Mouse (Mus musculus) thymus, postnatal 0 days (tissue): ENCODE measurements around the gene Ehd4. TPM values are rescaled to one million over a fixed set of nuclear protein-coding genes. Genes with fewer than 3 reads are reported as not detected.

Experiments used
- DNase-seq: peaks from one replicate; pipeline ENCODE4 v3.0.0-alpha.2; 2015; ENCODE audit warnings: low spot score
- polyA plus RNA-seq: library from polyadenylated mRNA; unstranded; fragments of >200 nt; fragmentation: Nextera tagmentation; extraction: Ambion mirVana; gene quantifications from 2 replicates; pipeline ENCODE4 v1.2.1, GENCODE M21; 2015

Ehd4 gene
- 33.4 and 34.5 TPM in 2 replicates for polyA plus RNA-seq

DNA sequence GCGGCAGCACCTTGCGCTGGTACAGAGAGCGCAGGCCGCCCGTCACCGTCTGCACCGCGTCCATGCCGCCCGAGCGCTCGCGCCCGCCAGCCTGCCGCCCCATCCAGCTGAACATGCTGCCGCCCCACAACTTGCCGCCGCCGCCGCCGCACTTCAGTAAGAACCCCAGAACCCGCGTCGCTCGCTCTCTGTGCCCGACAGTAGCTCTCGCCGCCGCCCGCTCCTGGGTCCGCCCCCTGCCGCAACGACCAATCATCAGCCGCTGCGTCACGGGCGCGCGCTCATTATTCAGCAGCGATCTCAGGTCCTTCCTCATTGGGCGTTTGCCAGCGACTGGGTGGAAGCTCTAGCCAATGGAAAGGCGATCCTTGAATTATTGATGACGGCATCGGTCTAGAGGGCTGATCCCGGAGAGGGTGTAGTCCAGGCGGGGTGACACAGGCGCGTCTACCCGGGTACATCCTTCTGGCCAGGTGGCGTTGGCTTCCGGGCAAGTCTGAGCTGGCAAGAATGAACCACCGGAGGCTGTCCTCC lies at the start of gene Ehd4:
TSS of gene Ehd4 (minus strand) at position 246 of the 534 bp plus-strand sequence.
- peak; percentile 98 for DNase-seq

DNA sequence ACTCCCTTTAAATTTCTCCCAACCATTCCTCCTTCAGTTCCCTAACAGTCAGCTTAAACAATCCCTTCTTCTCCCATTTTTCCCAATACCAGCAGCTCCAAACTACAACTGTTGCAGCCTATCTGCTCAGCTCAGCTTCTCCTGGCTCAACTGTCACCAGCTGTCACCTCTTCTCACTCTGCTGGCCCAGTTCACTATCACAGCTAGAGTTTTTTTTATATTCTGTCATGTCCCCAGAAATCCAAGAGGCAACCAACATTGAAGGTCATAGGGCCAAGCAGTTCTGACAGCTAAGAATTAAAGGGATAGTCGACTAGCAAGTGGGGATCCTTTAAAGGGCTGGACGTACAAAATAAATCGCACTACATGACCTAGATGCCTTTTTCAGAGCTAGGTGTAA lies 49.3 kb upstream of the Ehd4 start:
- DNase-seq, result no peak

DNA sequence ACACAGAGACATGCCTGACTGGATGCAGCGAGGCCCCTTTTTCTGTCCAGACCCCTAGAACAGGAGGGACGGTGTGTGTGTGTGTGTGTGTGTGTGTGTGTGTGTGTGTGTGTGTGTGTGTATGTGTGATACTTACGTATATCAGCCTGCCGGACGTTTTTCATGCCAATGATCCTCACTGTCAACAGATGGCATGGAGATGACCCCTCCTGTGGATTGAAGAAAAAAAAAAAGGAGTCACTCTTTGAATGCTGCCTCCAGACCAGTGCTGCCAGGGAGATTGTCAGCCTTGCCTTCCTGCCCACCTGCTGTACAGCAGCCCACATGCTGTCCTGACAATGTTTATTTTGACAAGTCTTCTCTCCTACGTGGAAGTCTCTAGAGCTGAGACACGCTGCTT lies 45.7 kb upstream of the Ehd4 start:
- DNase-seq, result no peak

DNA sequence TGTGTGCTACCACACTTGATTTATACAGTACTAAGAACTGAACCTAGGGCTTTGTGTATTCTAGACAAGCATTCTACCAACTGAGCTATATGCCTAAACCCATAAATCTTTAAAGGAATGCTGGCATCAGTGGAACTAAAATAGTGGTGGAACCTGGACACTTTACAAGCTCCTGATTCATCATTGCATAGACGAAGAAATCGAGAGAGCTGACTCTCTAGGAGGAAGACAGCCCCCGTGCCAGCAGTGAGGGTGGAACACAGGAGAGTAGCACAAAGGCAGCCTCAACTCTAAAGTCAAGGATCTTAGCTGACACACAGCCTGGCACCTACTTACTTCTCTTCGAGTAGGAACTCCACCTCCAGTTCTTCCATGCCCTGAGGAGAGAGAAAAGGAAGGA lies 33.8 kb upstream of the Ehd4 start:
- no peak for DNase-seq

DNA sequence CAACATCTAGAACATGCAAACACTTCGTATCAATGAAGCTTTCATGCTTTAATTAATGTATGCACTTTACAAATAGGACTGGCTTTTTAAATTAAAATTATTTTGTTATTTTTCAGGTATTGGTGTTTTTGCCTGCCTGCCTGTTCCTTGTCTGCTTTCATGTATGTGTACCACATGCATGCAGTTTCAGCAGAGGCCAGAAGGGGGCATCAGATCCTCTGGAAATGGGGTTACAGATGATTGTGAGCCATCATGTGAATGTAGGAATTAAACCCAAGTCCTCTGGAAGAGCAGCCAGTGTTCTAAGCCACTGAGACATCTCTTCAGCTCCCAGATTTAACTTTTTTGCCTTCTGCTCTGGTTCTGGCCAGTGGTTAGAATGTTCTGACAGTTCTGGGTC lies 33.2 kb upstream of the Ehd4 start:
- no peak for DNase-seq

DNA sequence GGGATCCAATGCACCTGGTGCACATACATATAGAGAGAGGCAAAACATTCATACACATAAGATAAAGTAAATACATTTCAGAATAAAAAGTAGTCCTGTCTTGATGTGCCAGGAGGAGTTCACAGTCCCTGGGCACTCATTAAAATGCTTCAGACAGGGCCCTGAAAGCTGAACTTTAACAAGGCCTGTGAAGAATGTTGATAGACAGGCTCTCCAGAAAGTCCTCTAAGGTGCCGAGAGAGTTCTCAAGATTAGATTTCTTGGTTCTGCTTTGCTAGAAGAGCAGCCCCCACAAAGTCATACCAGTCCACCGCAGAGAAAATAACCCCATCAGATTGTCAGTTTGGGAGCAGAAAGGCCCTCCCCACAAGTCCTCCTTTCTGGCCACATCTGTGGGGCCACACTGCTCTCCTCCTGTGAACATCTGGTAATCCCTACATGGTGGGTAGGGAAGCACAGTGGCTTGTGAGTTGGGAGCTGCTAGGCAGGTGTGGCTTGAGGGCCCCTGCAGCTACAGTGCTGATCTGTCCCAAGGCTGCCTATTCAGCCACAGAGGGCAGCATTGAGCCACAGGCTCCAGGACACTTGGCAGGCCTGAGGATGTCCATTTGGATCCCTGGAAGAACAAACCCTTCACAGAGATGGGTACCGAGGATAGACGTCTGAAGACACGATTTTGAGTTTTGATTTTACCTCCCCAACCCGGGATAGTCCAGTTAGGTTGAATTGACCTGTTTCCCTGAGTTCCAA lies 31.3 kb upstream of the Ehd4 start:
- no peak for DNase-seq

DNA sequence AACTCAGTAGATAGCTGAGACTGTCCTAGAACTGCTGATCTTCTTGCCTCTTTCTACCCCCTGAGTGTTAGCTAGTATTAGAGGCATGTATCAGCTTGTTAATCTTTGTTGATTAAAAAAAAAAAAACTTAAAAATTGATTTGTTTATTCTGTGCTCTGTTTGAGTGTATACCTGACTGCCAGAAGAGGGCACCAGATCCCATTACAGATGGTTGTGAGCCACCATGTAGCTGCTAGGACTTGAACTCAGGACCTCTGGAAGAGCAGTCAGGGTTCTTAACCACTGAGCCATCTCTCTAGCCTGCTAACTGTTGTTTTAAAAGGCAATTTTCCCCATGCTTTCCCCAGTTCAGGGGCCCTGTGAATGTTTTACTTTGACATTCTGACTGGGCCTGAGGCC lies 24.5 kb upstream of the Ehd4 start:
- DNase-seq, result no peak

DNA sequence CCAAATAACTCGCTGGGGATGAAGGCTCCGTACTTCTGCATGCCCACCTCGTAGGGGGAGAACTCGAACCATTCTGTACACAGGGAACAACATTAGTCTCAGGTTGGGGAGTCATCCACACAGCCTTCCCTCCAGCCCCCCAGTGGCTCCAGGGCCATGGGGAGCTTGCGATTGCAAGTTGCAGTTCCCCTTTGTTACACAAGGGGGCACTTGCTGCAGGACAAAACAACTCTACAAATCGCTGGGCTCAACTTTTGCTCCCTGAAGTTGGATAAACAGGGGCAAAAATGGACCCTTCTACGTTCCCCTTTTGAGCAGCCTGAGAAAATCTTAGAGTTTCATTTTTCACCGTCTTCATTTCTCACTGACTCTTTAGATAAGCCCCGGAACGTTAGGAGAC lies 19.3 kb upstream of the Ehd4 start:
- peak; percentile 48 for DNase-seq

DNA sequence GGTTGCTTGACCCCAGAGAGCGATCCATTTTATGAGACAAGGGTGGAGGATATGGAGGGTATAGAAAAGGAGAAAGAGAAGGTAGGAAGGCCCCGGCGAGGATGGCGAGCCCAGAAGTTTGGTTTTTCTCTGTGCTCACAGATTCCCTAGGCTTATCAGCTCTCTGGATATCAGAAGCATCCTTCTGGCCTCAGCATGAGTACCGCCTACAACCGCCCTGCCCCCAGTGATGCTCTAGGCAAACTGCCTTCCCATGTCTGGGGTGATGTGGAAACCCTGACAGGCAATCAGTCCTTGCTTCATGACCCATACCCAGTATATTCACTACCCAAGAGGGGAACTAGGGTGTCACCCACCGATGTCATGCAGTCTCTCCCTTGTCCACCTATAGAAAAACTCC lies 17.0 kb upstream of the Ehd4 start:
- DNase-seq, result no peak

DNA sequence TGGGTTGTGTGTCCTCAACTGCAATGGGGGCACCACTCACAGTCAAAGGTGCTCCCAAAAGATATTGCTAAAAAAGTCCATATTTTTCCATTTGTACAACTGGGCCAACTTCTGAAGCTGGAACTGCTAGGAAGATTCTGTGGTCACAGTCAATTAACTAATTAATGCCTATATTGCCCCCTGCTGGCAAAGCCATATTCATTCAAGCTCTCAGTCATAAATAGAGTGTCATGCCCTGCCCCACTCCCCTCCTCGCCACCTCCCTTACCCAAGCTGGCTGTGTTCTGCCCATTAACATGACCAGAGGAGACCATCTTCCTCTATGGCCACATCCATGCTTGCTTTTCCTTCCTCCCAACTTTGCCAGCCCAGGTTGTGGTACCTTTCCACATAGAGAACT lies 16.3 kb upstream of the Ehd4 start:
- DNase-seq, result peak; percentile 28

DNA sequence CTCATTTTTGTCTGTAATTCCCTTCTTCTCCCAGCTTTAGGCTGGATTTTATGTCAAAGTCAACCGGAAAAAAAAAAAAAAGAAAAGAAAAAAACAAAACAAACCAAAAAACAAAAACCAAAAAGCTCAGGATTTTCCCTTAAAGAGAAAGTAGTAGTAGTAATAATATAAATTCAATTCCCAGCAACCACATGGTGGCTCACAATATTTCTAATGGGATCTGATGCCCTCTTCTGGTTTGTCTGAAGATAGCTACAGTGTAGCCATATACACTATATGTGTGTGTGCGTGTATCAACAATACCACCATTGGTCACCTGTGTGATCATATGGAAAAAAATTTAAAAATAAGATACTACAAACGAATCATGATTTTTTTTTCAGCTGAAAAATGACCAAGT lies 15.0 kb upstream of the Ehd4 start:
- no peak for DNase-seq

DNA sequence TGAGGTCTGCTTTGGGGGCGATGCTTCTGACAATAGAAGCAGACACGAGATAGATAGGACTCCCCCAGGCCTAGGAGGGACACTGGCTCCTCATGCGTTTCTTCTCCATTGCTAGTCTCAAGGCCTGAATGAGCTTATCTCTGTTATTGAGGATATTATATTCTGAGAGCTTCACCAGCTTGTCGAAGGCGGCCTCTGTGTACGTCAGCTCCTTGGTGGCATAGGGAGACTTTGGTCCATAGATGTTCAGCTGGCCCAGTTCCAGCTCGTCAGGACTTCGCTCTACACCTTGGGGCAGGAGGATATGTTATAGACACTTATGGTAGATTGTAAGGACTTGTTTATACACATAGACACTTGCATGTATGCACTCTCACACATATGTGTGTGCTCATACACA lies 13.4 kb upstream of the Ehd4 start:
- DNase-seq, result no peak

DNA sequence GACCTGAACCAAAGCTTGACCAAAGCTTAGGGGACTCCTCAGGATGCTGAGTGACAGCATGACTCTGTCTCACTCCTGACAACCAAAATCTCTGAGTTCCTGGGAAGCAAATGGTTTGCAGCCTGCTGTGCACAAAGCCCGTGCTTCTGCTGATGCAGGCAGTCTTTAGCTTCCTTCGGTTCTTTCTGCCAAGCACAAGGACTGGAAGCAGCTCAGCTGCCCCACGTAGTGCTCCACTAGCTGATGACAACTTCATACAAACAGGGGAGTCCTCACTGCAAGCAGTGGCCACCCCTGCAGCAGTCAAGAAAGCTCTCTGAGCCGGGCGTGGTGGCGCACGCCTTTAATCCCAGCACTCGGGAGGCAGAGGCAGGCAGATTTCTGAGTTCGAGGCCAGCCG lies 11.1 kb upstream of the Ehd4 start:
- DNase-seq, result no peak

DNA sequence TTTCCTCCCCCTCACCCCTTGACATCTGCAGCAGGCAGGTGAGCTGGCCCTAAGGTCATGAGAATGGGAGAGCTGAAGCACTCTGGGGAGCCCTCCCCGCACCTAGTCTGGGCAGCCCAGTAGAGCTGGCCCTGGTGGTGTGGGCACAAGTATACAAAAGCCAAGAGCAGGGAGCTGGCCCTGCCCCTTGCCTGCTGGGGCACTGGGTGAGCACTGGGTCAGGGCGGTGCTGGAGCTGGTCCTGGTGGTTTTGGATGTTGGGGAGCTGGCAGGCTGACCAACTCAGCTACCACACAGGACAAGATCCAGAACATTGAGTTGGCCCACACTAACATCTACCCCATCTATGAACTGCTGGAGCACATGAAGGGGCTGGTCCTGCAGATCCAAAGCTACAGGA lies 5.0 kb upstream of the Ehd4 start:
- no peak for DNase-seq

DNA sequence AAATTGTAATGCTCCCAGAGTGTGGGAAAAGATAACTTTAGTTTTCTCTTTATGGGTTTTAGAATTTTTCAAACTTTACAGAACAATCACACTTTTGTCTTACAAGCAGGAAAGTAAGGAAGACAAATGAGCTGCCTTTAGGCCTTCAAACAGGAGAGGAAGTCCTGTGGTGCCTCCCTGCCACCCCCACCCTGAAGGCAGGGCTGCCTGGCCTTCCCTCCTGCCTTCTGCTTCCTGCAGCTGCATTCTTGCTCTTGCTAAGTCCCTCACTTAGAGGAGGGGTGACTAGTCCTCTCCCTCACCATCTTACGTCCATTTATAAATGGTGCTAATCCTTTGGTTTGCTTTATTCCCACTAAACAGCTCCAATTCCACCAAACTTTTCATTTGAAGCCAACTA lies 4.4 kb upstream of the Ehd4 start:
- DNase-seq, result peak; percentile 62

DNA sequence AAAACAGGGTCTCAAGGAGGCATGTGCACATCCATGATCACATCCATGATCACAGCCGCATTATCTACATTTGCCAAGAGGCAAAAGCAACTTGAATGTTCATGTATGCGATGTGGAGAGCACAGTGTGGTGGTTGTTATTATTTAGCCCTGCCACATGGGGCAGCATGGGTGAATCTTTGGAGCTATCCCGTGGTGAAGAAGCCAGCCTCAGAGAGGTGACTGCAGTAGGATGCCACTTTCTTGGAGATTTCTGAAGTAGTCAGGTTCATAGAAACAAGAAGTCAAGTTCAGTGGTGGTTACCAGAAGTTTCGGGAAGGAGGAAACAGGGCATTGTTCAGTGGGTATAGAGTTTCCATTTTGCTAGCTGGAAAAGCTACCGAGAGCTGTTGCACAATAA lies 3.6 kb upstream of the Ehd4 start:
- peak; percentile 54 for DNase-seq

DNA sequence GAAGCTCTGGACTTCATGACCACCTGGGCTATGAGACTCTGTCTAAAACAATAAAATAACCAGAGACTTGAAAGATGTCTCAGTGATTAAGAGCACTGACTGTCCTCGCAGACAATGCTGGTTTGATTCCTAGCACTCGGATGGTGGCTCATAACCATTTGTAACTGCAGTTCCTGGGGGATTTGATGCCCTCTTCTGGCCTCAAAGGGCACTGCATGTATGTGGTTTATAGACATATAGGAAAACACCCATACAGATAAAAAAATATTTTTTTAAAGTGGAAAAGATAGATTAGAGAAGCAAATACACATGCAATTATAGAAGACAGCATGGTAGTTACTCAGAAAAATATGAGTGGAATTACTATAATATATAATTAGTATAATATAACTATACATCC lies 3.2 kb upstream of the Ehd4 start:
- DNase-seq, result no peak

DNA sequence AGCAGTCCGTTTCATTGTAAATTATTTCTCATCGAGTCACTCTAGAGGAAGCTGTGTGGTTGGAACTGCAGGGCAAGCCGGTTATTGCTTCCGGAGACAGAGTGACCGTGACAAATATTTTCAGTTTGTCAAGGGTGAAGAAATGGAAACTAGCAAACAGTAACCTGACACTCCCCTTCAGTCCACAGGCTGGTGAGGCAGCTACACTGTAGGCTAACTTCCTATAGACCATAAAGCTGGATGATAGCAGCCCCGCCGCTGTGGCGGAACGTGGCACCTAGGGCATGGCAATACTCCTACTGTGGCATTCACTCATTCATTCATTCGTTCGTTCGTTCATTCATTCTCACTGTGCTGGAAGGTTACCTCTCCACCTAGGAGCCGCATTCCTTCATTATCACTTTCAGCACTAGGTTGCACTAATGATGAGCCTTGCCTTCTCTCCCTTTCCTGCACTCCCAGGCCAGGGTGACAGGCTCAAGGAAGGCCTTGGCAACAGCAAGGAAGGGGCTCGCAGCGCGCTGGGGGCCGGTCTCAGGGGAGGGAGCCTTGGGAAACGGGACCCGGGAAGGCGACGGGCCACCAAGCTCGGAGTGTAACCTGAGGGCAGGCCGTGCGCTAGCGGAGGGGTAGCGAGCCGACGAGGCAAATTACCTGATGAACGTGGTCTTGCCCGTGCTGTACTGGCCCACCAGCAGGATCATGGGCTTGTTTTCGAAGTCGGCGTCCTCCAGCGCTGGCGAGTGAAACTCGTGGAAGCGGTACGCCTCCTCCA lies 633 bp downstream of the Ehd4 start:
- peak; percentile 18 for DNase-seq

DNA sequence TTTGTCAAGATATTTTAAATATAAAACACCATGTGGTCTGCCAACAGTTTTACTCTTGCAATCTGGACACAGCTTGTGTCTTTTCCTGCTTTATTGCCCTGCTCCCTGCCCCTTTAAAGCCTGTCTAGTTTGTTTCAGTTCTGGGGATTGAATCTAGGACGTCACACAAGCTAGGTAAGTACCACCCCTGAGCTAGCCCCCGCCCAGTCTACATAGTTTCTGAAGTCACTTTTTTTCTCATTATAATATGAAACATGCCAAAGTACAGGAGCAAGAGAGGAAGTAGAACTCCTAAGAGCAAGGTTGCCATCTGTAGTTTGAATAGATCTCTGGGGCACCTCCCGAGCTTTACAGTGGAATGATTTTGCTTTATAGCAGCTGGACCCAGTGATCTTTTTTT lies 3.8 kb downstream of the Ehd4 start:
- DNase-seq, result no peak

DNA sequence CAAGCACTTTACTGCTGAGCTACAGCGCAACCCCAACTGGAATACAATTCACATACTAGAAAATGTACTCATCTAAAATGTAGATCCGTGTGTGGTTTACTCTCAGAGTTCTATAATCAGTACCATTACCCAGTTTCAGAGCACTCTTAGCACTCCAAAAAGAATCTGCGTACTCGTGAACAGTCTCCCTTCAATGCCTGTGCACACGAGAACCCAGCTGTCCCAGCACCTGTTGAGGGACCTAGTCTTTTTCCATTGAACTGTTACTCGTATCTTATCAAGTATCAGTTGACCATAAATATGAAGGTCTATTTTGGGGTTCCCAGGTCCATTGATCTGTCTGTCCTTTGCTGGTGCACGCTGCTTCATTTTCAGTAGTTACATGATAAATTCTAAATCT lies 4.8 kb downstream of the Ehd4 start:
- no peak for DNase-seq

DNA sequence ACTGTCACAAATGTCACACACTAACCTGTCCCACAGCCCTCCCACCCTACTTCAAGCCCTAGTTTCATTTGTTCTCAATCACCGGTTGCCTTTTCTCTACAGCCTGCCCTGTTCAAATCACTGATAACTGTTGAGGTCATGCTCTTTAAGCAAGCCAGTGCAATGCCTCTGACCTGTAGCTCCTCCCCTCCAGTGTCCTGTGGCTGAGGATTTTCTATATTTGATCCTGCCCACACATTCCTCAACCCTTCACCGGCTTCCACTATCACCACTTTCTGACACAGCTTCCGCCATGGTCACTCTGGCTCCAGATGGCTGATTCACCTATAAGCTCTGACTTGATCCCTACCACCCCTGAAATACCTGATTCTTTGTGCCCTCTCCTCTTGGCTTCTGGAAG lies 6.4 kb downstream of the Ehd4 start:
- no peak for DNase-seq

DNA sequence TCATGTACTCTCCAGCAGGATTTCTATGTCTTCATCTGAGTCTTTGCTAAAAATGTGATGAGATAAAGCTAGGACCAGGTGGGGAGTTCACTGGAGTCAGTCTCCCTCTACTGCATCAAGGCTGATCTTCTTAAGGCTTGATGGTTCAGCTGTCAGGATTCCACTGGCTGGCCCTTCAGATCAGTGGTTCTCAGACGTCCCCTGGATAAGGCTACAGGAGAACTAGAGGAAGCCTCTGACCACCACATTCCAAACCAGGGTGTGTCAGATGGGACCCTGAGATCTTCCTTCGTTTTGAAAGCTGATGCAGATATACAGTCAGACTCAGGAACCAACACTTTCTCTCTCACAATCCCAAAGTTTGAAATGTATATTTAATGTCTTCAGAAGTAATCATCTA lies 7.0 kb downstream of the Ehd4 start:
- no peak for DNase-seq

DNA sequence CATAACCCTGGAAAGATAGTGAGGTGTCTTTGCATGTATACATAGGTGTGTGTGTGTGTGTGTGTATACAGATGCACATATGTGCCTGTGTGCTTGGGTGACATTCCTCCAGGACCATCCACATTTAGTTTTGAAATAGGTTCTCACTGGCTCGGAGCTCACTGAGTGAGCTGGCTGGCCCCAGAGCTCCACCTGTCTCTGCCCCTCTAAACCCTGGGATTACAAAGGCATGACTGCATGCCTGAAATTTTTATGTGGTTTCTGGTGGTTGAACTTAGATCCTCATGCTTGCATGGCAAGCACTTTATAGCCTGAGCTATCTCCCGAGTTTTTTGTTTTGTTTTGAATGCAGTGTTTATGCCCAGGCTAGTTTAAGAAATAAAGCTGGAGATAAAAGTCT lies 7.9 kb downstream of the Ehd4 start:
- no peak for DNase-seq
